Mouse (Mus musculus) midbrain, embryonic 11.5 days (tissue): ENCODE data around the gene Npas3. TPM values are rescaled to one million over a fixed set of nuclear protein-coding genes. Genes with fewer than 3 reads are reported as not detected.

Source experiments
- ATAC-seq: fragments of 200-750 bp; cut with Nextera tagmentation; 2 replicates; pipeline ENCODE4 v1.8.0; 2017; ENCODE audit warnings: moderate TSS enrichment, moderate library complexity; ENCODE audit not compliant: low FRiP score
- DNase-seq: peaks from one replicate; pipeline ENCODE4 v3.0.0; 2015; ENCODE audit warnings: low spot score; ENCODE audit errors: missing footprints
- H3K27ac ChIP-seq: fragments of 300-500 bp; sonication (generic); 2 replicates; pipeline ENCODE4 v1.5.1; 2014; ENCODE audit warnings: low read depth, low read length
- H3K27me3 ChIP-seq: fragments of 300-500 bp; sonication (generic); 2 replicates; pipeline ENCODE4 v1.6.1; 2014; ENCODE audit warnings: mild to moderate bottlenecking, low read length, moderate library complexity, mixed read lengths; ENCODE audit not compliant: control insufficient read depth, insufficient read depth
- H3K36me3 ChIP-seq: fragments of 300-500 bp; sonication (generic); 2 replicates; pipeline ENCODE4 v1.6.1; 2014; ENCODE audit warnings: mild to moderate bottlenecking, low read length, moderate library complexity, mixed read lengths; ENCODE audit not compliant: control insufficient read depth, insufficient read depth
- H3K4me1 ChIP-seq: fragments of 300-500 bp; sonication (generic); 2 replicates; pipeline ENCODE4 v1.6.1; 2014; ENCODE audit warnings: low read length; ENCODE audit not compliant: control insufficient read depth, insufficient read depth
- H3K4me2 ChIP-seq: fragments of 300-500 bp; sonication (generic); 2 replicates; pipeline ENCODE4 v1.6.1; 2014; ENCODE audit warnings: mild to moderate bottlenecking, moderate library complexity
- H3K4me3 ChIP-seq: fragments of 300-500 bp; sonication (generic); 2 replicates; pipeline ENCODE4 v1.5.1; 2014; ENCODE audit warnings: low read depth, low read length
- H3K9ac ChIP-seq: fragments of 300-500 bp; sonication (generic); 2 replicates; pipeline ENCODE4 v1.6.1; 2014; ENCODE audit warnings: low read length
- H3K9me3 ChIP-seq: fragments of 300-500 bp; sonication (generic); 2 replicates; pipeline ENCODE4 v1.6.1; 2016; ENCODE audit warnings: low read length; ENCODE audit not compliant: control insufficient read depth
- WGBS: fragments of 180-500 bp; shearing (Covaris S2); extraction: QIAGEN DNeasy Blood & Tissue Kit; methylation state at CpG from one replicate; pipeline ENCODE4 v1.1.7; 2014; 5-methylcytosine and 5-hydroxymethylcytosine counted together
- polyA plus RNA-seq: library from polyadenylated mRNA; unstranded; fragments of >200 nt; fragmentation: Nextera tagmentation; extraction: Ambion mirVana; gene quantifications from 2 replicates; pipeline ENCODE4 v1.2.1, GENCODE M21; 2014

Npas3 gene
- polyA plus RNA-seq, 1 experiment from 2014 or later, result 17.7 TPM

DNA sequence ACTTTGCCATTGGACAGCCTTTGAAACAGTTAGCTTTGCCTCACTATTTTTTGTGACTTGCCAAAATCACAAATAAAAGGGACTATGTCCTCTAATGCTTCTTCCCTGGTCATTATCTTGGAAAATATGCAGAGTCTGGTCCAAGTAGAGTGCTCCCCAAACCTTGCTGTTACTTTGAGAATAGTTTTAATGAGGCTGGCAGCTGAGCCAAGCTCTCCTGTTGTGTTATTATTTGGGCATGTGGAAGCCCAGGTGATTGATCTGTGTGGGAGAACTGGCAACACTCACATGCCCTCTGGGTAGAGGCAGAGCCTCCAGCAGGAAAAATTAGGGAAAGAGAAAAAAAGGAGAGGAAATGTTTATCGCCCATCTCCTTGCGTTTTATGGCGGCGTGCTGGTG is 500.9 kb downstream of the Npas3 start:
- H3K9ac ChIP-seq, result no peak overlapping the region
- H3K9me3 ChIP-seq, result no peaks in the 10 kb centered on the region
- H3K27ac ChIP-seq, result no peak overlapping the region
- H3K4me1 ChIP-seq, result peaks cover 6% of the 10 kb centered on the region; the same call in 1 of the 2 replicates
- H3K27me3 ChIP-seq, result no peaks in the 10 kb centered on the region
- H3K36me3 ChIP-seq, result no peaks in the 10 kb centered on the region
- ATAC-seq (no peak), DNase-seq (no peak)
- H3K4me3 ChIP-seq, result no peak overlapping the region
- 90% methylated on average over 4 of the region's 4 CpGs for WGBS
- H3K4me2 ChIP-seq, result no peak overlapping the region

DNA sequence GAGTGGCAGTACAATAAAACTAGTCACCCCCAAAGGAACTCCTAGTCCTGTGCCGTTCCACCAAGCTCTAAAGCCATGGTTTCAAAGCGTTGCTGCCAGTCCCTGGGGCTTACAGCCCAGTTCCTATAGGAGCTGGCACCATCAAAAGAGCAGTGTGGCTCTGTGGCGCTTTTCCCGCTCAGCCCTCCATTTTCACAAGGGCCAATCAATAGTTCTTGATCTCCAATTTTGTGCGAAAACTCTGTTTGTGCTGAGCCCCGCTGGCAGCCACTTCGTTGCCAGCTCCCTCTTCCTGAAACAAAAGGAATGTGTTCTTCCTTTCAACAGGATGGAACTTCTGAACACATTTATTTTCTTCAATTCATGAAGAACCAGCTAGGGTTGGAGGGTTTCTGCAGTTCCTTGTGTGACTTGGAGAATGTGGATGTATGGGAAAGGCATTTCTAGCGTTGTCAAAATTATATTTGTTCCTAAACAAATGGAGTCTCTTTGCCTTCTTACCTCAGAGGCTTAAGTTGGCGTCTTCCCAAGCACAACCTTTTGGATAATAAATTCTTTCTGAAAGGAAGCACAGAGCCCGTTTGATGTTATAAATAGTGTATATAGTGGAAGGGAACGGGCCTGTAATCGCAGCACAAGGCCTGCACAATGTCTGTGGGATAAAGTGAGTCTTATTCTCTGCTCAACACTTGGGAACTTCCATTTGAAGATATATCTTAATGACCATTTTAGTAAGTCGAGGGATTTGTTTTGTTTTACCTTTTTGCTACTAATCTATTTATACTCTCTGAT is 504.0 kb downstream of the Npas3 start:
- no peak overlapping the region for H3K9ac ChIP-seq
- ATAC-seq, result no peak
- no peaks in the 10 kb centered on the region for H3K36me3 ChIP-seq
- DNase-seq, result no peak
- no peaks in the 10 kb centered on the region for H3K9me3 ChIP-seq
- H3K4me2 ChIP-seq, result no peak overlapping the region
- H3K4me1 ChIP-seq, result peaks cover 6% of the 10 kb centered on the region; the same call in 1 of the 2 replicates
- H3K4me3 ChIP-seq, result no peak overlapping the region
- H3K27me3 ChIP-seq, result no peaks in the 10 kb centered on the region
- no peak overlapping the region for H3K27ac ChIP-seq
- WGBS, result 82% methylated on average over 13 of the region's 13 CpGs

DNA sequence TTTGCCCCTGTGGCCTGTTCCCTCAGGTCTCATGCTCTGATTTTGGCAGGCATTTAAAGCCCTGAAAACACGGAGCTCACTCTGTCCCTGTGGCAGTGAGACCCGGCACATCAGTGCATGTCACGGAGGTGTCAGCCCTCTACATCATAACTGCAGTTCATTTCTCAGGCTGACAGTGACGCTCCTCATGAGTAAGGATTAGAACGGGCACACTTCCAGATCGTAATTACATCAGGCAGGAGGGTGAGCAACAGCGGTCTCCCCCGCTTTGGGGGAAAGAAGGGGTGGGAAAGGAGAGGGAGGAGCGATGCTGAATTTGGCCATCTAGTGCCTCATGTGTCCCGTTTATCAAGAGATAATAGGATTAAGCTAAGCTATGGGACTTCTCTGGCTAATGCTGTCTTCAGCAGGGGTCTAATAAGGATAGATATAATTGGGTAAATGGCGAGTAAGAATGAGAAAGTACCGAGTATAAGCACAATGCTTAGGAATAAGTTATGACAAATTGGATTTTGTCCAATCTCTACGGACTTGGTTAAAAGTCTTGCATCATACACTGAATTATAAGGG is 505.0 kb downstream of the Npas3 start:
- Histone ChIP-seq H3K27me3 (no peaks in the 10 kb centered on the region), H3K4me1 (peaks cover 6% of the 10 kb centered on the region; the same call in 1 of the 2 replicates), H3K4me3 (no peak overlapping the region), H3K9me3 (no peaks in the 10 kb centered on the region), H3K36me3 (no peaks in the 10 kb centered on the region), H3K4me2 (no peak overlapping the region), H3K9ac (no peak overlapping the region), H3K27ac (no peak overlapping the region)
- ATAC-seq, result 0 out of 2 replicates have a peak, but pooled peaks have one; percentile 22
- no peak for DNase-seq
- WGBS, result 22% methylated on average over 13 of the region's 13 CpGs

DNA sequence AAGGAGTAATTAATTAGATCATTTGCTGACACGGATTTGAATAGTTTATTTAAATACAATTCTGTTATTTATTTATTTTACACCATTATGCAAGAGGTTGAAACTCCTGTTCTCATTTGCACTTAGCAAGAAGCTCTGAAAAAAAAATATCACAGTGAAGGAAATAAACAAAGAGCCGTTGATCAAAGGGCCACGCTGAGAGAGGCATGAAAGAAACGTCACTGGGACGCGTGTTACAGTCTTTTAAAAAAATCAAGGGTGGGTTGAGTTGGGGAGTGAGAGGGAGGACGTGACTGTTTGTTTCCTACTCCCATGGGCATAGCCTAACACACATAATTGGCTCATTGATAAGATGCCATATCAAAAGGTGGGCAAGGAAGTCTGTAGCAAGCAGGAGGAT is 505.8 kb downstream of the Npas3 start:
- H3K27me3 ChIP-seq, result no peaks in the 10 kb centered on the region
- H3K27ac ChIP-seq, result no peak overlapping the region
- H3K36me3 ChIP-seq, result no peaks in the 10 kb centered on the region
- H3K4me3 ChIP-seq, result no peak overlapping the region
- ATAC-seq (no peak), DNase-seq (no peak)
- no peak overlapping the region for H3K9ac ChIP-seq
- H3K4me2 ChIP-seq, result no peak overlapping the region
- peaks cover 6% of the 10 kb centered on the region; the same call in 1 of the 2 replicates for H3K4me1 ChIP-seq
- no peaks in the 10 kb centered on the region for H3K9me3 ChIP-seq
- WGBS, result 42% methylated on average over 7 of the region's 7 CpGs

DNA sequence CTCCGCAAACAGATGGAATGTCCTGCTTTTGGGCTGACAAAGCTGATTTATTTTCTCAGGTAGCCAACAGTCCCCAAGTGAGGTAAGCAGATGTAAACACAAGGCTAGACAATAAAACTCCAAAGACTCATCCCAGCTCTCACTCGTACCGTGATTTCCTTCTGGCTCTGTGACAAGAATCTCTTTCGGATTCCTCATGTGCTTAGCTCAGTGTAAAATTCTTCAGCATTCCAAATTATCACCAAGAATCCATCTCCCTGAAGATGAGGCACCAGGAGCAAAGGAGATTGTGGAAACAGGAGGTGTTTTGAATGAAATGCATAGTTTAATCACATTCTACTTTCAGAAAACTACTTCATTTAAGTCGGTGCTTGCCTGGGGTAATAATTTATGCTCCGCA is 509.2 kb downstream of the Npas3 start:
- Histone ChIP-seq H3K4me3 (no peak overlapping the region), H3K4me2 (no peak overlapping the region), H3K9me3 (no peaks in the 10 kb centered on the region), H3K27ac (no peak overlapping the region), H3K27me3 (no peaks in the 10 kb centered on the region), H3K9ac (no peak overlapping the region), H3K4me1 (peaks cover 4% of the 10 kb centered on the region; the same call in 1 of the 2 replicates), H3K36me3 (no peaks in the 10 kb centered on the region)
- 88% methylated on average over 6 of the region's 6 CpGs for WGBS
- DNase-seq (no peak), ATAC-seq (no peak)

DNA sequence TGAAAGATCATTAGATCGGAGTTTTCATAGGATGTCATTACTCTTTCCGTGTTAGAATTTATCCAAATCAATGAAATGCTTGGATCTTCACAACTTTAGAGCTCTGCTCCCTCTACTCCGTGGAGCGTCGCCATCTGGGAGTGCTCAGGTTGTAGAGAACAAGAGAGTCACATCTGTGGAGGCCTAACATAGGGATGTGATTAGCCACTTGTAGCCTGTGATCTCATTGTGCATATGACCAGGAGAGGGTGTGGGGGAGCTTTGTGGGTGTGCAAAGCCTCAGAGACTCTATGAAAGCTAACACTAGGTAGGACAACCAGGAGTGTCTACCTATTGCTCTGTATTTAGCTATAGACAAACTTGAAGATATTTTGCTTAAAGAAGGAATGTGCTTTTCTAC is 509.9 kb downstream of the Npas3 start:
- Histone ChIP-seq H3K36me3 (no peaks in the 10 kb centered on the region), H3K4me3 (no peak overlapping the region), H3K4me2 (no peak overlapping the region), H3K4me1 (peaks cover 2% of the 10 kb centered on the region; the same call in 1 of the 2 replicates), H3K9me3 (no peaks in the 10 kb centered on the region), H3K27me3 (no peaks in the 10 kb centered on the region), H3K9ac (no peak overlapping the region), H3K27ac (no peak overlapping the region)
- 75% methylated on average over 5 of the region's 5 CpGs for WGBS
- DNase-seq (no peak), ATAC-seq (no peak)

DNA sequence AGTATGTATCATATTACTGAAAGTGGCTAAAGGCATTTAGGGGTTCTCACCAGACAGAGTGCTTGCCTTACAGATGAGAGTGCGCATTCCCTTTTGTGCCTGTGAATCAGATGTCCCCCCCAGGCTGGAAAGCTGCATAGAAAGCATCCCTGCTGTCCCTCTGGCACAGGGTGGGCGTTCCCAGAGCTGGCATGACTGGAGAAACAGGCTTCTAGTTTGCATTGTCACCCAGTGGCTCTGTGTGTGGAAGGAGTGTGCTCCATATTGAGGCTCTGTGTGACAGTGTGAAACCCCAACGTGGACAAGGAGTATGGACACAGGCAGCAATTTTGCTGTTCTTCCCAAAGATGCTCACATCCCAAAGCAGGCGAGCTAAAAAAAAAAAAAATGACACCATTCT is 515.7 kb downstream of the Npas3 start:
- WGBS, result 60% methylated on average over 4 of the region's 4 CpGs

DNA sequence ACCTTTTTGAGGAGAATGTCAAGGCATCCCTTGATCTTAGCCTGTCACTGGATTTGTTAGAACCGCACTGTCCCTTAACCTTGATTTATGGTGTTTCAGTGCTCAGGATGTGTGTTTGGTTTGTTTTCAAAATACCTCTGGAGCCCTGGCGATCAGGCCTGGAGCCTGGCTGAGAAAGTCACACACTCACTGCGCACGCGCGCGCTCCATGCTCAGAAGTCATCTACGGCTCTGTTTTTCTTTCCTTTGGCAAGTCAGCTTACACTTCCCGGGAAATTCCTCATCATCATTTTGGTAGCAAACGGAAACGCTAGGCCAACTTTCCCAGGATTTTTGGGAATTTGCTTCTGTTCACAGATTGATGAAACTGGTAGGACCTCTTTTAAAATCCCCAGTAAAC is 519.9 kb downstream of the Npas3 start:
- Histone ChIP-seq H3K27me3 (no peaks in the 10 kb centered on the region), H3K36me3 (no peaks in the 10 kb centered on the region), H3K9me3 (no peaks in the 10 kb centered on the region), H3K27ac (no peak overlapping the region), H3K4me2 (no peak overlapping the region), H3K9ac (no peak overlapping the region), H3K4me1 (peaks cover 4% of the 10 kb centered on the region; the same call in 1 of the 2 replicates), H3K4me3 (no peak overlapping the region)
- no peak for ATAC-seq
- no peak for DNase-seq
- WGBS, result 90% methylated on average over 11 of the region's 11 CpGs

More for the DNA sequence above, 515.7 kb downstream of the Npas3 start:
- Histone ChIP-seq H3K9me3 (no peaks in the 10 kb centered on the region), H3K27me3 (no peaks in the 10 kb centered on the region), H3K36me3 (no peaks in the 10 kb centered on the region), H3K27ac (no peak overlapping the region), H3K9ac (no peak overlapping the region), H3K4me2 (no peak overlapping the region), H3K4me1 (peaks cover 4% of the 10 kb centered on the region; the same call in 1 of the 2 replicates), H3K4me3 (no peak overlapping the region)
- DNase-seq (no peak), ATAC-seq (no peak)

DNA sequence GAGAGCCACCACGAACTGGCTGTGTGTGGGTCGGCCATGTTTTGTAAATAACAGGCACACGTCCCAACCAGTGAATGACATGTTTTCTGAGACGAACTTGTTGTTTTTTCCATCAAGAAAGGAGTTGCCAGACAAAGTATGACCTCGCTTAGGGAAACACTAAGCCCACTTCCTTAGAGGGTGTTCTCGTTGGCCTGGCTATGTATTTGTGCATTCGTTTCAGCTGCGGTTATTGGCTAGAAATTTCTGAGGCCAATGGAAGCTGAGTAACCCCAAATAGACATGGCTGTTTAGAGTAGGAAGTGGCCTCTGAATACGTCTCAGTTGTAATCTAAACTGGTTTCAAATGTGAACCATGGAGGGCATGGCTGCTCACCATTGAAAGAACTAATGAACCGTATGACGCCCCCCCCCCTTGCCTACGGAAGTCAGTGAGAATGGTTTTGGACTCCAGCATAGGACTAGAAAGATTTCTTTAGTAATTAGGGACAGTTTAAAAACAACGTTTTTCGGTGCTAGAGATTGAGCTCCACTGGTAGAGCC is 523.0 kb downstream of the Npas3 start:
- no peak for DNase-seq

More for the DNA sequence above, 523.0 kb downstream of the Npas3 start:
- Histone ChIP-seq H3K4me3 (no peak overlapping the region), H3K4me1 (no peaks in the 10 kb centered on the region), H3K9ac (no peak overlapping the region), H3K36me3 (no peaks in the 10 kb centered on the region), H3K9me3 (no peaks in the 10 kb centered on the region), H3K27me3 (no peaks in the 10 kb centered on the region), H3K27ac (no peak overlapping the region), H3K4me2 (no peak overlapping the region)
- 79% methylated on average over 14 of the region's 14 CpGs for WGBS
- ATAC-seq, result no peak
